Mouse (Mus musculus) right cerebral cortex, postnatal 4 days (tissue): ENCODE results near the gene Psors1c2.
A peak's percentile ranks its signal among the peaks of the same experiment; 100 is the strongest.

Source experiments
- DNase-seq: peaks from one replicate; pipeline ENCODE4 v3.0.0-alpha.2; 2022

Gene Psors1c2

GRCm38 (mm10) chr17:35567767-35568166 is 34.8 kb downstream of the Psors1c2 start:
- no peak for DNase-seq

- no peak for DNase-seq
These were observed 36.3 kb downstream of the Psors1c2 start for GRCm38 (mm10) chr17:35569091-35569944.

- DNase-seq: no peak
These were observed 37.8 kb downstream of the Psors1c2 start for GRCm38 (mm10) chr17:35570836-35571235.

- no peak for DNase-seq
These were observed 38.5 kb downstream of the Psors1c2 start for GRCm38 (mm10) chr17:35571477-35571876.

- peak; percentile 83 for DNase-seq
These were observed 45.2 kb downstream of the Psors1c2 start for GRCm38 (mm10) chr17:35578211-35578610.

GRCm38 (mm10) chr17:35582900-35583299 is 49.9 kb downstream of the Psors1c2 start:
- DNase-seq: no peak
